Mouse (Mus musculus): ENCODE data around the gene Ap2m1.

- TF ChIP-seq GATA1 (IDR thresholded peaks at IDR 0.05; ENCODE audit: low read length) (no peak), TAL1 (IDR thresholded peaks at IDR 0.05; ENCODE audit: low read length) (no peak)
Measured at GRCm38 (mm10) chr16:20545696-20546095, 10.4 kb downstream of the Ap2m1 start.

All from erythroblast, embryonic 14.5 days (primary cell).